Mouse (Mus musculus): Measurements from ENCODE around the gene Cep162. TPM values are rescaled to one million over a fixed set of nuclear protein-coding genes. Genes with fewer than 3 reads are reported as not detected.

The Cep162 gene
- total RNA-seq (2021) = 1 to 10 TPM; 4.6 to 5.6 TPM
- polyA plus RNA-seq (2012; rRNA removed) = 0.54 and 0.61 TPM in 2 replicates
- long read RNA-seq, full-length matches to known transcripts = 1 of 3 reads
- long read RNA-seq, partial matches to known transcripts = 0 of 3 reads
- long read RNA-seq, other reads (novel, unspliced or antisense) = 2 of 3 reads

DNA sequence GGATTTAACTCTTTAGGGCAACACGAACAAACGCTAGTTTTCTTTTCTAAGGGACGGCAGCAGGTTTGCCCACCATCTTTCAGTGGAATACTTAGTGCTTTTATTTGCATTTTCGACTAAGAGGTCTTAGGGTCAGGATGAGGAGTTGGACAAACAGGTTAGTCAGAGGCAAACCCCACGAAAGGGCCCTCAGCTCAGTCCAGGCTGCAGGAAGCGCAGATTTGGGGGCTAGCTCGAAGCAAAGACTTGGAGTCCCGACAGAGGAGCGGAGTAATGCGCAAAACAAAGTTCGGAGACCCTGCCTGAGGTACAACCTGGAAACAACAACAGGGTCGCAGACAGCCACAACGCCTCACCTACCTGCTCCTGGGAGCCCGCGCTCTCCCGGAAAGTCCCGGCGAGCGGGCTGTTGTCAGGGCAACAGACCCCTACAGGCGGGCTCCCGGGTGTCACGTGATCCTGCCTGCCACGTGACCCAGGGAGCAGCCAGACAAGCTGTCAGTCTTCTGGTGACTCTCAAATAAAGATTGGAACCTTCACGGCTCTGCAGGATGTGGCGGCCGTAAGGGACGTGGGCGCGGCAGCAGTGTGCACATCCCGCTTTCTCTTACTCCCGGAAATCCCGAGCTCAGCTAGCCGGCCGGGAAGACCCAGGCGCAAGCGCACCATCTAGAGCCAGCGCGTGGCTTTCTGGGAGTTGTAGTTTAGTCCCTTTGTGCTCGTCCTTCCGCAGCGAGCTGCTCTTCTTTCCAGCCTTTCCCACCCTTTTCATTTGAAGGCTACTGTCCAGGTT, at the start of gene Cep162:
Gene Cep162 (minus strand): TSS at position 634 of the 793 bp plus-strand sequence.
- peak; percentile 92 for DNase-seq

DNA sequence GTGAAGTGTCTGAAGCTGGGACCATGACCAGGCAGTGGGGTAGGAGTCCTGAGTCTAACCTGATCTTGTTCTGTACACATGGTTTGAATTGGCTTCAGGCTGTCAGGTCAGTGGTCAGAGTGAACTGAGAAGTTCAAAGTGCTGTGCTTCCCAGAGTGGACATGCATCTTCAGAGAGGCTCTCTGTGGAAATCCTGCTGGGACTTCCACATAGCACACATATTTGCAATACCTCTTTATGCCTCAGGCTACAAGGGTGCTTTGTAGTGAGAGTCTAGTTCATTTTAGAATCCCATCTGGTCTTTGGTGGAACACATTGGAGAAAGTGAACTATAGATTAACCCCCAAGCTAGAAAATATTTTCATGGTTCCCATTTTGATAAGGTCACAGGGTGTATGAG, 47.9 kb upstream of the Cep162 start:
- DNase-seq = no peak

DNA sequence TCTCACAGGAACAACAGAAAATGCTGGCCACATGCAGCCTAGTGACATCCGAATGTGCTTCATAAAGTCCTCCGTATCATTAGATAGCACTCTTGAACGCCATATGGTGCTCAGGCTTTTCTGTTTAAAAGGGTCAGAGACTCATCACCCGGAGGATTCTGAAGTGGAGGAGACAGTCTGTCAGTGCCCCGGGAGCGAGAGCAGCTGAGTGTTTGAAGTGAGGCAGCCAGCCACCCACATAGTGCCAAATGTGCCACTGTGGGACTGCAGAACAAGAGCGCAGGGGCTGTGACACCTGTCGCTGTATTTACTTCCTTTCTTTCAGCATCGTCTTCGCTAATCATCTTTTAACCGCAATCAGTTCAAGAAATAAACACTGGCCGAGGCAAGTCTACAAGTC, 43.6 kb upstream of the Cep162 start:
- no peak for DNase-seq

DNA sequence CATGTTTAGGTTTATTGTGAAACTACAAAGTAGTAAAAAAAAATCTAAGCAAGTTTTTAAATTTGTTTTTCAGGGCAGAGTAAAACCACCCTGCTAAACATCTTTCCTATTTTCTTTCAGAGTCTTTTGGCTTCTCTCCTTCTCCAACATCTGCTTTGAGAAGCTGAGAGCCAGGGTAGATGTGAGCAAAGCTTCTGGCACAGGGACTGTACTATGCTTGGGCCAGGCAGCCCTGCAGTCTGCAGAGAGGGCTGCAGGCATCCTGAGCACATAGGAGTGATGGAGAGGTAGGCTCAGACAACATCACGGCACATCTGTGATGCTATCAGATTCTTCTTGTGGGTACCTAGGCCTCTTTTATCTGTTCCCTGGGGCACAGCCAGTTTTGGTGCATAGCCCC, 42.2 kb upstream of the Cep162 start:
- no peak for DNase-seq

DNA sequence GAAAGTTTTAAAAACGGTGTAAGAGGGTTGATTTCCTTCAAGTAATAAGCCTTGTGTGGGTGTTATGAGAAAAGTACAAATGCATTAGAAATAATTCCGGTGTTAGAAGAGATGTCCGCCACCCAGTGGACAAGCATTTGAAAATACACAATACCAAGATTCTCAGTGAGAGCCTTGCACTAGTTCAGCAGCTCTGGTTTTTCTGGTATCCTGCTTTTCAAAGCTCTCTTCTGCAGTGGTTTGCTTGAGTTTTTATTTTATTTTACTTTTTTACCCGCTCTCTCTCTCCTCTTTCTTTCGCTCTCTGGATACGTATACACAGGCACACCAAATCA, 327 bp upstream of the Cep162 start:
- DNase-seq = no peak

DNA sequence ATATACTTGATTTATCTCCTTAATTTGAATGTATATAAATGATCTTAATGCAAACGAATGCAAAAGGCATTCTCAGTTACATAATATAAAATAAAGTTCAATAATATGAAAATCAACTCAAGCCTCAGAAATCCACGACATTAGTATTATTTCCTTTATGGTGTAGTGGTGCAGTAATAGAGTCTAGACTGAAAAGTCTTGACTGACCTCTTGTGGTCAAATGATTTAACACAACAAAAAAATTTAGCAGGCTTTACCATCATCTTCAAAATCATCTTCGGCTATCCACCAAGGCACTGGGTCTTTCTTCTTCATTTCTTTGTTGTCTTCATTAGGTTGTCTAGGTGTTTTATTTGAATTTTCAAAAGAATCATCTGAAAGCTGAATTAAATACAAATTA, 7.2 kb downstream of the Cep162 start:
- DNase-seq = no peak

DNA sequence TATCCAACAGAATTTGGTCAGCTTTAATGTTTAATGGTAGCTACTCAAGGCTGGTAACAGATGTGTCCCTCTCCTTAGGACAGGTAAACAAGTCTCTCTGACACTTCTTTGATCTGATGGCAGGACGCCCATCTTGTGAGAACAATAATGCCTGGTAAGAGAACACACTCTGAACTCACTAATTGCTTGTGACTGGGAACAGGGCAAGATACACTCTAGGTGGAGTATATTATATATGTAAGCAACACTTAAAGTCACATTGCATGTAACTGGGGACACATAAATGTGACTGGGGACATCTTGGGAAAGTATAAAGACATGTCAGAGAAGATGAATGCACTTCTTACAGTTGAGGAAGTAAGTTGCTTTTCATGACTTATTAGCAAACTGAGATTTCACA, 7.7 kb downstream of the Cep162 start:
- DNase-seq = no peak

DNA sequence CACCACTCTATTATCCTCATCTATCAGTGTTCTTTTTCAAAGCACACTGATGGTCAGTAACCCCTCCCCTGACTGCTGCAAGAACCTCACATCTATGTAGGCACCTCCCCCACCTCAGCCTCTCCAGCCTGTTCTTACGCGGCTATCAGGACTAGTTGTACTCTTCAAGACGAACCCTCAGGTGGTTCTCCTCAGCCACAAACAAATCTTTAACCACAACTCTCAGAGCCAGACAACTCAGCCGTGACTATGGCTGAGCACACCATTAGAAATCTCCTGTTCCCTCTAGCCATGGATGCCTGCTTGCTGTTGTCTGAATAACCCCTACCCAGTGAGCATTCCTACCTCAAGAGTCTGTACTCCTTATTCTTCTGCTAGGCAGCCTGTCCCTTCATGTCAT, 42.1 kb downstream of the Cep162 start:
- no peak for DNase-seq

DNA sequence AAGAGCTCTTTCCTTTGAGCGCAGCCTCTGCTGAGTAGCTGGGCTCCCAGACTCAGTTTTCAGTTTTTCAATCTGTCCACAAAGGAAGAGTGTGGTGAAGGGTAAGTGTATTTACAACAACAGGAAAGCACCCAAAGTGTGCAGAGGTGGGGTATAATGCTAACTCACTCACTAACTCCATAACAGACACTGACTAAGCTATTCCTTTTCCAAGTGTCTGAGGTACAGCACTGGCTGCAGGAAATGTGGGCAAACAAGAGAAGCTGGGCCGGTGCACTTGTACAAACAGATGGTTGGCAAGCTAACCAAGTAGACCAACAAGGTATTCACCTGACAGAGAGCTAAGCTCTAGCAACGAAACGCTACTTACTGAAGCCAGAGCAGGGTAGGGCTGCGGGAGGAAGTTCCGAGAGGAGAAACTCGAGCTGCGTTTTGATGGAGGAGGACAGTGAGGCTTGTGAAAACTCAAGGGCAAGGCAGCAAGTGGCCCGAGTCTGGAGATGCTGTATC, 44.5 kb downstream of the Cep162 start:
- DNase-seq = no peak

DNA sequence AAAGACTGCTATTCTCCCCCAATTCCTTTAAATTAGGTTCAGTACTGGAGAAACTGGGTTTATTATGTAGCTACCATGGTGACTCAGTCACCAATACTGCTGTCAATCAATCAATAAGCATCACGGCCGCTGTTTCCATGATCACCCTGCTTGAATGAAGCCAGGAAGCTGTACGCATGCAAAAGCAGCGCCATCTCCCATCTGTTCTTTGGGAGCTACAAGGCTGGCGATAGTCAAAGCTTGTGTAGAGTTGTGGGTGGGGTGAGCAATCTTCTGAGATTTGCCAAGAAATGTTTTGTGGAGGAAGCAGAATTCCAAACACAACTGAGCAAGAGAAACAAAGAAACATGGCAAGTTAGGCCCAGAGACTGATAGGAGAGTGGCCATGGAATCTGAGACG, 52.9 kb downstream of the Cep162 start:
- DNase-seq = no peak

DNA sequence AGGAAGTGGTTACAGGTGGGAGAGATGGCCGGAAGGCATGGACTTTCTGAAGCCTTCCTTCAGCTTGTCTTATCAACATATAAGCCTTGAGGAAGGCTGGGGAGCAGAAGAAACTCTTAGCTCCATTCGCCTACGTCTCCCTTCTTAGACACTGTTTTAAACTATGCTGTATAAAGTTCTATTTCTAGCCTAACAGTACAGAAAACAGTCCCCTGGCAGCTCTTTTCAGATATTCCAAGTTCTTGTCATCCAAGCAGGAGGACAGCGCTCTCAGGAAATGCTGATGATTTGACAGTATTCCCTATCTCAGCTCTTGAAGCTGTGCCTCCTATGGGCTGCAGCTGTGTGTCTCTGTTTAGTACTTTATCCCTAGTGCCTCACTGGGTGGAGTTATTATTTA, 54.4 kb downstream of the Cep162 start:
- no peak for DNase-seq

DNA sequence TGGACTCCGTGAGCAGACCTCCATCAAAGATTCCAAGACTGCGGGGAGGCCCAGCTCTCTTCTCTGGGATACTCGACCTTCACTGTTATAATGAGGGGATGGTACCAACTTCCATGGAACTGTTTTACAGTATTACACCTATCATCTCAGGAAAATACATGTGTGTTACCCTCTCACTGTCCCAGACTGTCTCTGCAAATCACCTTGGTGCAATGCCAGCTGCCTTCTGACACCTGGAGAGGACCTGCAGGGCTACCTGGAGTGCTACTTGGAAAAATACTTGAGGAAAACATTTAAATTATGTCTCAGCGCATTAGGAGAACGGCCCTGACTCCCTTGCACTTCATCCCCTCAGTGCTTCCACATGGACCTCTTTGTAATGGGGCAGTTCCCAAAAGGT, 54.9 kb downstream of the Cep162 start:
- DNase-seq = no peak

DNA sequence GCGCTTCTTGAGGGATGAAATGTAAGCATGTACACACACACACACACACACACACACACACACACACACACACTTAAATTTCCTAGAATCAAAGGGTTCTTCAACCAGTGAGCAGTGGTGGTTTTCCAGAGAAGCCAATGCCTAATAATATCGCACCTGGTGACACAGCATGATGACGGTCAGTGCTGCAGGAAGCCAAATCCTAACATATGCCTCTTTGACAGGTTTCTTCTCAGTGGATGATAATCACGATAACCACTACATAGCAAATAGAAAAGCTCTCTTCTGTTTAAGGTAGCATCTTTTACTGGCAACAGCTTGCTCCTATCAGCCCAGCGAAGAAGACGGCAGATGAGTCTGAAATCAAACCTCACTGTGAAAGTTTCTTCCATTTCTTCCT, 57.3 kb downstream of the Cep162 start:
- no peak for DNase-seq

DNA sequence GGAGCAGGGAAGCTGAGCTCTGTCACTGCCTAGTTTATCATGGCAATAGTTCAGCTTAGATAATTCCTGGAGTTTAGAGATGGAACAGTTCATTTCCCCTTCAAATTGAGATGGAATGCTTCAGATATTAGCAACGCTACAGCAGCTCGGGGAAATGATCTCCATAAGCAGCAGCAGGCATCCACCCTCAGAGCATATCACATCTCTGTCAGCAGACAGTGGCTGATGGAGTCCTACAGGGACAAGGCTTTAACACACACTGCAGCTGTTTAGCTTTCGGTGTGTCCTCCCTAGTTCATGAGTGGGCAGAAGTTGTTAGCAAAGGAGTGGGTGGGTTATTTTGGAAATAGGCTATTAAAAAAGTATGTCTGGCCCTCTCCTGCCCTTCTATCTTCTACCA, 58.1 kb downstream of the Cep162 start:
- DNase-seq = no peak

DNA sequence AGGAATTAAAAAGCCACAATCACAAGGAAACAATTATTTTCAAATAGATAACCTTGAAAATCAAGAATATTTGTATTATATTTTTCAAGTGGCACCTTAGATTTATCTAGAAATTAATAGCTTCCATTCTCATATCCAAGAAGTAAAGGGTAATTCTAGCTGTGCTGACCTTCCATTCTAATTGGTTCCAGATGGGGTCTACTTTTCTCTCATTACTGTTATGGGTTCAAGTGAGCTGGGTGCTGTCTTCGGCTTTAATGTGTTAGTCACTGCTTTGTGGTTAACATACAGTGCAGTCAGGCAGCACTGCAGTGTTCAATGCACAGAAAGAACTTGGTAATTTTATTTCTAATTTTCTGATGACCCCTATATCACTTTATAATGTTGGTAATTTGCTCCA, 61.6 kb downstream of the Cep162 start:
- DNase-seq = no peak

DNA sequence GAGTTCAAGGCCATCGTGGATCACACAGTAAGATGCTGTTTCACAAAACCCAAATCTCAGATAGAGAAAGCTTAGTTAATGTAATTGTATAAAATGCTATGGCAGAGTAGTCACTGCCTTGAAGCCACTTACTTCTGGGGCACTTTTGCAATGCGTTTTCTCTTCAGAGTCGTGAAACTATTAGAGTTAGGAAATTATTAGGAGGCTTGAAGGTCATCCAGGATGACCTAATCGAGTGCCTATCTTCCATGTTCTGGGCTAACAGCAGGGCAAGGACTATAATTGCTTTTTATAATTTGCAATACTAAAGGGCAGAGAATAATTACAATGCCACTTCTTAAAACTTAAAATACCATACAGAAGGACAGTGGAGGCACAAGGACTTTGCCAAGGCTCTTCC, 68.0 kb downstream of the Cep162 start:
- peak; percentile 19 for DNase-seq

DNA sequence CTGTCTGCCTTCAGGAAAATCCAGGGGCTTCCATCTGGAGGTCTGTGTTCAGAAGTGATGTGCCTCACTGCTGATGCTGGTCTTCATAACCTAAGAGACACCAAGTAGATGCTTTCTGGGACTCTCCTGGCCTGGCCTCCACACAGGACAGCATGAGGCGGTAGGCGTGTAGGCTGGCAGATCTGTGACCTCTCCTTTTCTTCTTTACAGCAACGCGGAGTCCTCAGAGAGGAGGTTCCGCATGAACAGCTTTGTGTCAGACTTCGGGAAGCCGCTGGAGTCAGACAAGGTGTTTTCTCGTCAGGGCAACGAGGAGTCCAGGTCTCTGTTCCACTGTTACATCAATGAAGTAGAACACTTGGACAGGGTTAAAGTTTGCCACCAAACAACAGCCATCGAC, 73.1 kb downstream of the Cep162 start:
- no peak for DNase-seq

DNA sequence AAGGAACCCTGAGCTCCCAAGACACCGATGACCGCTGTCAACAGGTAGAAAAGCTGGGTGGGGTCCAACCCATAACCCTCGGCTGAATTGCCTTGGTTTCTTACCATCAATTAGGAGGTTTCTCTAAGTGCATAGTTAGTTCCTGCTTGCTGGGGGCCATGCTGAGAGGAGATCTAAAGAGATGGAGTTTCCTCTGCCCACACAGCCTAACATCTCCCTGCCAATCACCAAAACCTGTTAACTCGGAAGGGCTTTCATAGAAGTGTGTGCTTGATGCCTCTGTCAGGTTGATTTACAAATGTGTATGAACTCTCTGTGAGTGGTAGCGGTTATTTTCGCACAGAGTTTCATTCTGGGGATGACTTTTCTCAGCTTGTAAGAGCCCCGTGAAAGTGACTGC, 76.8 kb downstream of the Cep162 start:
- no peak for DNase-seq

DNA sequence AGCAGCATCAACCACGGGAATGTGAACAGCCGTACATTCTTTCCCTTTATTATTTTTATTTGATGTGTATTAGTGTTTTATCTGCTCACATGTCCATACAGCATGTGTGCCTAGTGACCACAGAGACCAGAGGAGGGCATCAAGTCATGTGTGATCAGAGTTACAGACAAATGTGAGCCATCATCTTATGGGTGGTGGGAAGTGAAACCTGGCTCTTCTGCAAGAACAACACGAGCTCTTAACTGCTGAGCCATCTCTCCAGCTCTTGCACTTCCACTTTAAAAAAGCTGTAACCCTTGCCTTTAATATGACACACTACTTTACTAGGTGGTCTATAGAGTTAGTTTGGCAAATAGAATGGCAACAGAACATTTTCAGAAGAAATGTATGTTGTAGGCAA, 83.8 kb downstream of the Cep162 start:
- DNase-seq = no peak

DNA sequence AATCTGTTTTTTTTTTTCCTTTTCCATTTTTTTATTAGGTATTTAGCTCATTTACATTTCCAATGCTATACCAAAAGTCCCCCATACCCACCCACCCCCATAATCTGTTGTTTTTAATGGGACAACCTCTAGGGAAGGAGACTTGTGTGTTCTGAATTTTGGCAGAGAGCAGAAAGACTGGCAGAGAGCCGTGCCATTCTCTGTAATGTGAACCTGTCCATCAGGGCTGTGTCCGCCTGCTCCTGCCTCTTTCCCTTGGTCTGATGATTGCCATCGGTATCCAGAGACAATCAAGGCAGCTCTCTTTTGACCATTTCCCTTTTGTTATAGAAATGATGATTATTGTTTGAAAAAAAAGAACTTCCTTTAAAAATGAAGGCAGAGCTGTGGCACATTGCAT, 84.4 kb downstream of the Cep162 start:
- no peak for DNase-seq

DNA sequence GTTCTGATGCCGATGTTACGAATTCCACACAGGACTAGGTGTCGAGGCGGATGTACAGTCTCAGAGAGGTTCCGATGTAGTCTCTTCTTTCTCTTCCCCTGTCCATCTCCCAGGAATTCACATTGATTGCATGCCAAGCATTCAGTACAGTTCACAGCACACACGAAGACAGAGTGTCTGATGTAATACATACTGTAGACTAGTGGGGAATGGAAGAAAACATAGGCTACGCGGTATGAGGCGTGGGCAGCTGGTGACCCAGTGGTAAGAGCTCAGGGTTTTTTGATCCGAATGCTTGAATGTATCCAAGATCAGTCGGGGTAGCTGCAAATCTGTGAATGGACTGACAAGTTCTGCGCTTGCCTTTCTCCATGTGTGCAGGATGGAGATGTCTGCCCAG, 86.2 kb downstream of the Cep162 start:
- DNase-seq = no peak

DNA sequence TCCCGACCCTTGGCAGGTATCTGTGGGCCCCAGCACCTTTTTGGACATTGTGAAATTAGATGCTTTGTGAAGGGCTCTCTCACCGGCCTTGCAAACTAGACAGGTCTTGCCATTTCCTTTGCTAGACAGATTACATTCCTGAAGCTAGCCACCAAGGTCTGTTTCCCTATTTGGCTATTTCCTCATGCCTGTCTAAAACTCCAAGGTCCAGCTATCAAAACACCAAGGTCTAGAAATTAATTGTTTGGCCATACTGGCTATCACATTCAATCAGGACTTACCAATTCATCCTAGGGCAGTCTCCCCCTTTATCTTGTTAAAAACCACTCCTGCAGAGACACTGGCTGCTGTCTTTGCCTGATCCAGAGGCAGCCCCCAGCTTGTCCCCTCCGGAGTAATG, 87.3 kb downstream of the Cep162 start:
- DNase-seq = peak; percentile 57

DNA sequence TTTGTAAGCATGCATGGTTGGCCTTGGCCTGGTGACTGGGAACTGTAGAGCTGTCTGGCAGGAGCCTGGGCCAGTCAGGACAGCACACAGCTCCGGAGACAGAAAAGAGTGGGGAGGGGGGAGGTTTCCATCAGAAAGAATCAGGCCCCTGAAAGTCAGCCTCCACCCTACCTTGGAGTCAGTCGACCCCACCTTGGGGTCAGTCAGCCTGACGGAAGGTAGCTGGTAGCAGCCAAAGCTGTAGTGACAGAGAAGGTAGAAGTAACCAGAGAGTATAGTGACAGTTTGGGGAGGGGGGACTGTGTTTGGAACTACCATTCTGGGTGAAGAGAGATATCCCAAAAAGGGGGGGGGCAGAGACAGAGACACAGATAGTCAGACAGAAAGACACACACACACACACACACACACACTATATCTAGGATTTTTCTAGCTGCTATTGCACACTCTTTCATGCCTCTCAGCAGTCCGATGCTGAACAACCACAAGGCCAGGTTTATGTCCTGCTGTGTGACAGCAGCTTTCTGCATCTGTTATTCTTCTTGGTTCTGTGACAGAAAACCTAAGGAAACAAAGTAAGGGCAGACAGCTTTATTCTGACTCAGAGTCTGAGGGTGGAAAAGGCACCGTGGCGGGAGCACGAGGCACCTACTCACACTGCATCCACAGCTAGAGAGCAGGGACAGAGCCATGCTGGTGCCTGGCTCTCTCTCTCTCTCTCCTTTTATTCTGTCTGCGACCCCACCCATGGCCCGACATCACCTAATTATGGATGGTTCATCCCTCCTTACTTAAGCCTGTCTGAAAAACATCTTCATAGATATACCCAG, 88.1 kb downstream of the Cep162 start:
- DNase-seq = peak; percentile 30

Data from adrenal gland, adult 2 months (tissue).